Mouse (Mus musculus): ENCODE results near the gene Mtmr3. TPM values are rescaled to one million over a fixed set of nuclear protein-coding genes. Genes with fewer than 3 reads are reported as not detected.

The Mtmr3 gene
- polyA plus RNA-seq, 1 experiment, result 35.3 TPM

- no peaks in the 10 kb centered on the region for H3K36me3 ChIP-seq (ENCODE audit: control insufficient read depth, insufficient read depth, low read length)
- TF ChIP-seq POLR2A (IDR thresholded peaks at IDR 0.05; ENCODE audit: low read depth, low read length) (no peak), CTCF (IDR thresholded peaks at IDR 0.05; ENCODE audit: extremely low read depth, insufficient read depth, insufficient read length, insufficient replicate concordance) (no peak)
- DNase-seq (ENCODE audit: low read depth in 1 of 2, low spot score in 2 of 2), result no peak
- no peaks in the 10 kb centered on the region for H3K27me3 ChIP-seq (ENCODE audit: control insufficient read depth, insufficient read depth, low read length)
- no peak overlapping the region for H3K27ac ChIP-seq (ENCODE audit: insufficient read depth, low read length)
- WGBS, result 91% methylated on average over 9 of the region's 9 CpGs
- no peak overlapping the region for H3K4me3 ChIP-seq (ENCODE audit: extremely low read depth, insufficient read depth, insufficient read length)
- no peaks in the 10 kb centered on the region for H3K4me1 ChIP-seq (ENCODE audit: control insufficient read depth, insufficient read depth, insufficient read length)
These were observed 148.3 kb downstream of the Mtmr3 start for GRCm38 (mm10) chr11:4446195-4446868.

- Histone ChIP-seq H3K4me3 (ENCODE audit: extremely low read depth, insufficient read depth, insufficient read length) (no peak overlapping the region), H3K27me3 (ENCODE audit: control insufficient read depth, insufficient read depth, low read length) (no peaks in the 10 kb centered on the region), H3K27ac (ENCODE audit: insufficient read depth, low read length) (no peak overlapping the region), H3K36me3 (ENCODE audit: control insufficient read depth, insufficient read depth, low read length) (no peaks in the 10 kb centered on the region), H3K4me1 (ENCODE audit: control insufficient read depth, insufficient read depth, insufficient read length) (no peaks in the 10 kb centered on the region)
- TF ChIP-seq POLR2A (IDR thresholded peaks at IDR 0.05; ENCODE audit: low read depth, low read length), result no peak
- TF ChIP-seq CTCF (IDR thresholded peaks at IDR 0.05; ENCODE audit: extremely low read depth, insufficient read depth, insufficient read length, insufficient replicate concordance), result no peak
- no peak for DNase-seq (ENCODE audit: low read depth in 1 of 2, low spot score in 2 of 2)
- 24% methylated on average over 1 of the region's 1 CpGs for WGBS
These were observed 152.4 kb downstream of the Mtmr3 start for GRCm38 (mm10) chr11:4442280-4442679.

GRCm38 (mm10) chr11:4440978-4441377, 153.7 kb downstream of the Mtmr3 start, which contains the start of gene Hormad2:
Gene Hormad2, minus strand, starts transcription at chr11:4441105.
- WGBS, result 80% methylated on average over 19 of the region's 19 CpGs
- Histone ChIP-seq H3K4me1 (ENCODE audit: control insufficient read depth, insufficient read depth, insufficient read length) (no peaks in the 10 kb centered on the region), H3K27me3 (ENCODE audit: control insufficient read depth, insufficient read depth, low read length) (no peaks in the 10 kb centered on the region), H3K4me3 (ENCODE audit: extremely low read depth, insufficient read depth, insufficient read length) (no peak within 1 kb of the TSS), H3K27ac (ENCODE audit: insufficient read depth, low read length) (no peak within 1 kb of the TSS), H3K36me3 (ENCODE audit: control insufficient read depth, insufficient read depth, low read length) (no peaks in the 10 kb centered on the region)
- TF ChIP-seq CTCF (IDR thresholded peaks at IDR 0.05; ENCODE audit: extremely low read depth, insufficient read depth, insufficient read length, insufficient replicate concordance) (no peak), POLR2A (IDR thresholded peaks at IDR 0.05; ENCODE audit: low read depth, low read length) (no peak)
- DNase-seq (ENCODE audit: low read depth in 1 of 2, low spot score in 2 of 2), result no peak

- TF ChIP-seq POLR2A (IDR thresholded peaks at IDR 0.05; ENCODE audit: low read depth, low read length), result no peak
- TF ChIP-seq CTCF (IDR thresholded peaks at IDR 0.05; ENCODE audit: extremely low read depth, insufficient read depth, insufficient read length, insufficient replicate concordance), result no peak
- no peaks in the 10 kb centered on the region for H3K27me3 ChIP-seq (ENCODE audit: control insufficient read depth, insufficient read depth, low read length)
- no peak overlapping the region for H3K27ac ChIP-seq (ENCODE audit: insufficient read depth, low read length)
- WGBS, result 50% methylated on average over 2 of the region's 2 CpGs
- no peak overlapping the region for H3K4me3 ChIP-seq (ENCODE audit: extremely low read depth, insufficient read depth, insufficient read length)
- DNase-seq (ENCODE audit: low read depth in 1 of 2, low spot score in 2 of 2), result no peak
- no peaks in the 10 kb centered on the region for H3K4me1 ChIP-seq (ENCODE audit: control insufficient read depth, insufficient read depth, insufficient read length)
- no peaks in the 10 kb centered on the region for H3K36me3 ChIP-seq (ENCODE audit: control insufficient read depth, insufficient read depth, low read length)
These were observed 156.5 kb downstream of the Mtmr3 start for GRCm38 (mm10) chr11:4438211-4438610.

GRCm38 (mm10) chr11:4437318-4437717, 157.3 kb downstream of the Mtmr3 start:
- Histone ChIP-seq H3K36me3 (ENCODE audit: control insufficient read depth, insufficient read depth, low read length) (no peaks in the 10 kb centered on the region), H3K4me3 (ENCODE audit: extremely low read depth, insufficient read depth, insufficient read length) (no peak overlapping the region), H3K27ac (ENCODE audit: insufficient read depth, low read length) (no peak overlapping the region), H3K27me3 (ENCODE audit: control insufficient read depth, insufficient read depth, low read length) (no peaks in the 10 kb centered on the region), H3K4me1 (ENCODE audit: control insufficient read depth, insufficient read depth, insufficient read length) (no peaks in the 10 kb centered on the region)
- no peak for TF ChIP-seq CTCF (IDR thresholded peaks at IDR 0.05; ENCODE audit: extremely low read depth, insufficient read depth, insufficient read length, insufficient replicate concordance)
- no peak for TF ChIP-seq POLR2A (IDR thresholded peaks at IDR 0.05; ENCODE audit: low read depth, low read length)
- no peak for DNase-seq (ENCODE audit: low read depth in 1 of 2, low spot score in 2 of 2)
- WGBS, result 96% methylated on average over 1 of the region's 1 CpGs

GRCm38 (mm10) chr11:4436631-4437030, 158.0 kb downstream of the Mtmr3 start:
- Histone ChIP-seq H3K4me1 (ENCODE audit: control insufficient read depth, insufficient read depth, insufficient read length) (no peaks in the 10 kb centered on the region), H3K4me3 (ENCODE audit: extremely low read depth, insufficient read depth, insufficient read length) (no peak overlapping the region), H3K36me3 (ENCODE audit: control insufficient read depth, insufficient read depth, low read length) (no peaks in the 10 kb centered on the region), H3K27me3 (ENCODE audit: control insufficient read depth, insufficient read depth, low read length) (no peaks in the 10 kb centered on the region), H3K27ac (ENCODE audit: insufficient read depth, low read length) (no peak overlapping the region)
- WGBS, result 67% methylated on average over 3 of the region's 3 CpGs
- TF ChIP-seq CTCF (IDR thresholded peaks at IDR 0.05; ENCODE audit: extremely low read depth, insufficient read depth, insufficient read length, insufficient replicate concordance) (no peak), POLR2A (IDR thresholded peaks at IDR 0.05; ENCODE audit: low read depth, low read length) (no peak)
- no peak for DNase-seq (ENCODE audit: low read depth in 1 of 2, low spot score in 2 of 2)

- no peak for DNase-seq (ENCODE audit: low read depth in 1 of 2, low spot score in 2 of 2)
- H3K36me3 ChIP-seq (ENCODE audit: control insufficient read depth, insufficient read depth, low read length), result no peaks in the 10 kb centered on the region
- TF ChIP-seq POLR2A (IDR thresholded peaks at IDR 0.05; ENCODE audit: low read depth, low read length) (no peak), CTCF (IDR thresholded peaks at IDR 0.05; ENCODE audit: extremely low read depth, insufficient read depth, insufficient read length, insufficient replicate concordance) (no peak)
- H3K27me3 ChIP-seq (ENCODE audit: control insufficient read depth, insufficient read depth, low read length), result no peaks in the 10 kb centered on the region
- no peak overlapping the region for H3K27ac ChIP-seq (ENCODE audit: insufficient read depth, low read length)
- 68% methylated on average over 4 of the region's 4 CpGs for WGBS
- no peaks in the 10 kb centered on the region for H3K4me1 ChIP-seq (ENCODE audit: control insufficient read depth, insufficient read depth, insufficient read length)
- H3K4me3 ChIP-seq (ENCODE audit: extremely low read depth, insufficient read depth, insufficient read length), result no peak overlapping the region
These were observed 160.2 kb downstream of the Mtmr3 start for GRCm38 (mm10) chr11:4434461-4434860.

Other genes starting within 250 kb of the Mtmr3 start
- gene Hormad2, start 153.8 kb downstream of the Mtmr3 start, polyA plus RNA-seq (2012; rRNA removed), result 0.05 TPM in 1 of 2 replicates, not detected in the other
- gene Gm11032, start 25.2 kb upstream of the Mtmr3 start, polyA plus RNA-seq (2012; rRNA removed), result not detected in 2 replicates
- 10.6 and 11.2 TPM in 2 replicates for gene Ascc2, start 42.9 kb upstream of the Mtmr3 start, polyA plus RNA-seq (2012; rRNA removed)
- gene Uqcr10, start 109.5 kb upstream of the Mtmr3 start, polyA plus RNA-seq (2012; rRNA removed), result 160 and 307 TPM in 2 replicates
- gene Zmat5, start 109.8 kb upstream of the Mtmr3 start, polyA plus RNA-seq (2012; rRNA removed), result 31.9 and 46.5 TPM in 2 replicates
- 0.04 TPM in 1 of 2 replicates, not detected in the other for gene Cabp7, start 151.9 kb upstream of the Mtmr3 start, polyA plus RNA-seq (2012; rRNA removed)